Mouse (Mus musculus) natural killer cell, adult 2 months (primary cell): ENCODE data around the gene Ptprm.
"Not testable (repeated sequence)": the region's sequence is repeated elsewhere in the genome, so short reads cannot be mapped to it uniquely, and the experiment has no call there.

Experiments
- DNase-seq, 2 experiments: peaks; one replicate each; pipeline ENCODE4 v3.0.0; 2022; ENCODE audit warnings: low spot score in 2 of 2

Gene Ptprm

DNA sequence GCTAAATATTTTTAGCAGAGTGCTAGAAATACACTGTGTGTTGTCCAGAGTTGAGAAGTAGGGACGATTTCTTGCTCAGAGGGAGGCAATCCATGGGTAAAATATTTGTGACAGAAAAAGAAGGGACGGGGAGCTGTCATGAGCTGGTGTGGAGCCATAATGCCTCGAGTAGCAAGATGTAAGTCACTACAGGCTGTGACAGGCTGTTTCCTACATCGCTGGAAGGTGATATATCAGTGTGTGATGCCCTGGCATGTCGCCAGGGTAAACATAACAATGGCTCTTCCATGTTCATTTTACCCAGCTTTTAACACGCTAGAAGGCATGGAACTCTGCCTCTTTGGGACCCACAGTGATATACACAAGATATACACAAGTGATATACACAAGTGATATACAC, 476.7 kb downstream of the Ptprm start:
- DNase-seq, result no peak

DNA sequence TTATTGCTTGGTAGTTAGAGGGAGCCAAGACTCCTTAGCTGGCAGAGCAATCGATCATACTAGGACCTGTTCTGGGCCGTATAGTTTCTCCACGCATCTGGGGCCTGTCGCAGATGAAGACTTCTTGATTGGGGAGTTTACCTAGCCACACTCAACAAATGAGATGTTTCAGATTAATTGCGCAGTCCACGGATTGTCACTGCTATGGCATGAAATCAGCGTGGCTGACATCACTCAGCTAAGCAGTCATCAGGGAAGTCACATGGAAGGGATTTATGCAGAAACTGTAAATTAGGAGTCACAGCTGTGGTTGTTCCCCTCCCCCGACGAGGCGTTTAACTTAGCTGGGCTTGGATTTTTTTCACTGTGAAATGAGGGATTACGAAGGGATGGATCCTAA, 479.4 kb downstream of the Ptprm start:
- DNase-seq, result no peak

DNA sequence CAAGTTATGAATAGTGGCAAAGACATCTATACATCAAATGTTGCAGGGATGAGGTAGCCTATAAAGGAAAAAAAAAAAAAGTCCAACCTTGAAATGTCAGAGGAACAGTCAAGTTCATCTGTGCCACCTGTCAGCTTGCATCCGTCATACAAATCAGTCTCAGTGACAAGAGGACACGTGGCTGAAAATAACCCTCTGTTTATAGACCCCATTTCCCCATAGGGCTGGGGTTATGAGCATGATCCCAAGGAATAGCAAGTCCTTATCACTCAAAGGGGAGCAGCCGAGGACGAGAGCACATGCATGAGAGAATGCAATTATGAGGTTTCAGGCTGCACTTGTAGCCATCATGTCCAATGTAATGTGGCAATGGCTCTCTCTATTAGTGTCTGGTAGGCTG, 482.9 kb downstream of the Ptprm start:
- DNase-seq, result no peak

GRCm38 (mm10) chr17:66869581-66870002, 484.7 kb downstream of the Ptprm start:
- no peak for DNase-seq

- DNase-seq, result no peak
These were observed 489.8 kb downstream of the Ptprm start for GRCm38 (mm10) chr17:66864441-66864840.

DNA sequence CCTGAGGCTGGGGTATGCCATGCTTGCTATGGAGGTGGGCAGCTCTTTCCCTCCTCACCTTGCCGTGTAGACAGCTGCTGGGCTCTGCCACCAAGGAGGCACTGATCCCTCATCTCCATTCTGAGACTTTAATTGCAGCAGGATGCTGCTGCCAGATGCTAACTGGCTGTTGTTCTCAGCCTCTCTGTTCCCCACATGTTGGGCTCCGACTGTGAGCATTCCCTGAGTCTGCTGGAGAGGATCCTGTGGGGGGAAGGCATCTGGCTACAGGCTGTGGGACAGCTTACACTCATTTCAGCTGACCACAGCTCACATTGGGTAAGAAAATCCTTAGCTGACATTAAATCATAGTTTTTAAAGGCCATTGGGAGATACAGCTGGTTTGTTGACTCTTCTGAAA, 492.7 kb downstream of the Ptprm start:
- DNase-seq, result no peak

GRCm38 (mm10) chr17:66858757-66859156, 495.5 kb downstream of the Ptprm start:
- DNase-seq, result no peak

GRCm38 (mm10) chr17:66852496-66852895, 501.8 kb downstream of the Ptprm start:
- no peak for DNase-seq

DNA sequence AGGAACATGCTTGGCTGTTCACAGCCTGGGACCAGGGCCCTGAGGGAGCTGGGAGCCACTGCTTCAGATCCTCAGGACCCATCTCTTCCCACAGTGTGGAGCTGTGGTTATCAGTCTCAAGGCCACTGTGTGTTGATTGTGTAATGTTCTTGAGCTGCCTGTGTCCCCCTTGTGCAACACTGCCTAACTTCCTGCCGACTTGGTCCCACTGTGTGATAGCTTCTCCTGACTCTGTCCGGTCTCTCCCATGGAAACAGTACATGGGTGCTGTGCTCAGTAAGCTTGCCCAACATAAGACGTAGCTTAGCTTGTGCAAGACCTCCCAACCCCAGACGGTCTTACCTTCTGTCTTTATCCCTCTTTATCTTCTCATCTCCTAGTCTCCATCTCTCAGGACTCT, 507.2 kb downstream of the Ptprm start:
- not testable (repeated sequence) for DNase-seq

GRCm38 (mm10) chr17:66822347-66822746, 531.9 kb downstream of the Ptprm start:
- no peak for DNase-seq

- no peak for DNase-seq
These were observed 536.9 kb downstream of the Ptprm start for GRCm38 (mm10) chr17:66817380-66817779.

DNA sequence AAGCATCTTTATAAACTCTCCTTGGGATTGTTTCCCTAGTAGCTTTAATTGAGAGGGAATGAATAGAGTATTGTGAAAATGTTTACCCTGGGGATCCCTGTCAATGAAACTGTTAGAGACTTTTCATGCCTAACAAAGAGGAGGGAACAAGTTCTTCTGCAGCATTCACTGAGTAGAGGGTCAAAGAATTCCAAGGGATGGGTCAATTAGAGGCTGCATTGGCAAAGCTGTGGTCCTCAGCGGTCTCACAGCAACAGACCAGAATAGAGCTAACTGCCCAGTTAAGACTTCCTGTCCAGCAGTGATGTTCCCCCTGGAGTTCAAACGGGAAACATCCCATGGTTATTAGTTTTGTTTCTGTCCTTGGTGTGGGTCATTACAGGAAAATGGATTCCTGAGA, 538.3 kb downstream of the Ptprm start:
- DNase-seq, result no peak

GRCm38 (mm10) chr17:66813786-66814185, 540.5 kb downstream of the Ptprm start:
- no peak for DNase-seq

DNA sequence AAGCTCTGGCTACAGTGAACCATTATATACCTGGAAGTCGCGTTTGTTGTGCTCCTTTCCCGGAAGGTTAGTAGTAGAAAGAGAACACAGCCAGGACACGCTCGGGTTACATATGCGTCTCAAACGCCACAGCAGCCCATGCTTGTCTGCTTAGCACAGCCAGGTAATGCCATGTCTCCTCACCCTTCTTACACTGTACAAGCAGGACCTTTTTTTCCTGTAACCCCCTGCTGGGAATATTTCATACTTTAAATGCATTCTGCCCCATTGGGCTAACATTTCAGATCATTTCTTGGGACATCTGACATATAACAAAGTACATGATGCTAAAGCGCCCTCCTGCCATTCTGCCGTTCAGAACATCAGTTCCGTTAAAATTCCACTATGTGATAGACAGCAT, 540.9 kb downstream of the Ptprm start:
- DNase-seq, result no peak

- DNase-seq, result no peak
These were observed 544.5 kb downstream of the Ptprm start for GRCm38 (mm10) chr17:66809786-66810185.

- DNase-seq, result no peak
These were observed 546.1 kb downstream of the Ptprm start for GRCm38 (mm10) chr17:66808186-66808585.

DNA sequence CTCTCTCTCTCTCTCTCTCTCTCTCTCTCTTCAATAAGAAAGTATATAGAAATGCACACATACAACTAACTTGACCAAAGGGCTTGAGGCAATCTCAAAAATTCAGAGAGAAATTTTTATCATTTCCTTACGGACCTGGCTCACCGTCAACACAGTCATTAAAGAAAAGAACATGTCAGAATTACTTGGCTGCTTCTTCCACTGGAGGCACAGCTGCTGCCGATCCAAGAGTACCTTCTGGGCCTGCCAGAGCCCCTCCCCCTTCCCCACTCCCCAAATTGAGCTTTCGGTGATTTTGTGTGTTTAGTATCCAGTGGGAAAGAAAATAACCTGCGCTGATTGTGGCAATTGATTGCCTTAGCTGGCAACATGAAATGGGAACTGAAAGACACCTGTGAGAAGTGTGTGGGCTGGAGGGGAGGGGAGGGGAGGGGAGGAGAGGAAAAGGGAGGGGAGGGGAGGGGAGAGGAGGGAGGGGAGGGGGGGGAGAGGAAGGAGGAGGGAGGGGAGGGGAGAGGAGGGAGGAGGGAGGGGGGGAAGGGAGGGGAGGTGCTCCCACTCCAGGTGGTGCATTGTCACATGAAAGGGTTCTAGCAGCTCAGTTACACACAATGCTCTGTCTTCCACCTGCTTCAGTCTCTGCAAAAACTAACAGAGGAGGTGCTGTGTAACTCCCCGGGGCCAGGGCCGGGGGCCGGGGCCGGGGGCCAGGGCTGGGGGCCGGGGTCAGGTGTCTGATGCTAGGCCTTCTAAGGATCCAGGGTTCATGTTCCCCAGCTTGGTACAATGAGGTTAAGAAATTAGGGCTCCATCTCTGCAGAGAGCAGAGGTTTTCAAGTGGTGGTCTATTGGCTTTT, 552.2 kb downstream of the Ptprm start:
- DNase-seq, result no peak

- DNase-seq, result no peak
These were observed 554.0 kb downstream of the Ptprm start for GRCm38 (mm10) chr17:66800231-66800630.

DNA sequence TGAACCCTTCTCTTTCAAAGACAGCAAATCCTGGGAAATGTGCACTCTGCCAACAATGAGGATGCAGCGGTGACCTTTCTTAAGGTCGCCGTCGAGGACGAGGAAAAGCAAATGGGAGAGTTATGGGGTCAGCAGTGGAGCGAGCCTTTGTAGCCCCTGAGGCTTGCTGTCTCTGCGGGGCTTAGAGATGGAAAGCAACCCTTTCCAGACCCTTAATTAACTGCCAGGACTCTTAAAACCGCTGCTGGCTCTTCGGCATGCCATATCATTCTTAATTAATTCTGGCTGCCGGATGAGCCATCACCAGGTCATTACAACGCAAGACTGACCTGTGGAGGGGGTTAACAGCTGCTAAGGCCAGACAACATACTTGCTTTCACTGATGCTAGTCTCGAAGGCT, 568.1 kb downstream of the Ptprm start:
- DNase-seq, result no peak

DNA sequence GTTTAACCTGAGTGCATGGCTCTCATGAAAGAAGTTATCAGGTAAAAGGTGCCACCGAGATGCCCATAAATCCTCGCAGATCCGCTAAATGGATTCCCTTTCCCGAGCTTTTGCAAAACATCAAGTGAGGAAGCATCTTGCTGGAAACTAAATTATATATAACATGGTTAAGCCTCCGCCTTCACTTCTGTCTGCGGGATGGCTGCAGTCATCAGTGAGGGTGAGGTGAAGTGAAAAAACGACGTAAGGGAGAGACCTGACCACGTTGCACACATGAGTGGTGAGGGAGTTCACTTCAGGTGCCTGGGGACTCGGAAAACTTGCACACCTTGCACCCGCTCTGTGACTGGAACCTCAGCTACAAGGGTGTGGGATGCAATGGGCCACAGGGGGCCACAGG, 568.7 kb downstream of the Ptprm start:
- DNase-seq, result no peak

GRCm38 (mm10) chr17:66783601-66784000, 570.7 kb downstream of the Ptprm start:
- no peak for DNase-seq

GRCm38 (mm10) chr17:66783075-66783492, 571.2 kb downstream of the Ptprm start:
- no peak for DNase-seq

GRCm38 (mm10) chr17:66781910-66782309, 572.3 kb downstream of the Ptprm start:
- no peak for DNase-seq

- DNase-seq, result no peak
These were observed 575.2 kb downstream of the Ptprm start for GRCm38 (mm10) chr17:66779026-66779425.
